Mouse (Mus musculus): ENCODE results near the gene Elf2.

DNA sequence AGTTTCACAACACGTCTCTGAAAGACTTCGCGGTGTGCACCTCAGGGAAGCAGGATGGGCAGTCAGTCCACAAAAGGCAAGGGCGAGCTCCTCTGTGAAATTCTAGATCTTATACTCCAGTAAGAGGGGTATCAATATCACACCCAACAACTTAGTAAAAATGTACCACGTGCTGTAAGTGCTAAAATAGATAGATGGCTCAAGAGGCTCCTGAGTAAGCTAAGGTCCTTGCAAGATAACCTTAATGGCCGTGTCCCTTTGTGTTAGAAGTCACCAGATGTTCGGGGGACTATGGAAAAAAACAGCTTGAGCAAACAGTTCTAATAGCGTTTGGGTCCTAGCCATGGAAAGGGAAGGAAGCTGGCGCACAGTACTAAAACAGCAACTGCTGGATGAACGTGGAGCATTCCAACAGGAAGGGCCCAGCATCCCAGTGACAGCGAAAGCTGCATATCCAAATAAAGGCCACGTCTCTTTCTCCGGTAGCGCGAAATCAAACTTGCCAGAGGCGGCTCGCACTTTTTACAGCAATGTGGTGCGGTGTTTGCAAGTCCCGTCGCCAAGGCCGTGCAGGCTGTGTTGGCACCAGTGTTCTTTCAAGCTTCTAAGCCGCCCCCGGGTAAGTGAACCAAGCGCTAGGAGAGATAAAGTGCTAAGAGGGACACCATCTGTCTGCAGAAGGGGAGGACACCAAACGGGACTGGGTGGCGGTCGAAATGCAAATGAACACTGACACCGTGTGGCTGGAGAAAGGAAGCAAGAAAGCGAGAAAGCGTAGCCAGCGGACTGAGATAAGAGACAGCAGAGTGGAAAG lies 24.4 kb upstream of the Elf2 start:
- TF ChIP-seq CTCF (IDR thresholded peaks at IDR 0.05; ENCODE audit: low read depth) = peak; percentile 97
- TF ChIP-seq EP300 (IDR thresholded peaks at IDR 0.05; ENCODE audit: low read depth) = peak; percentile 67
